Mouse (Mus musculus) small intestine, adult 2 months (tissue): ENCODE measurements around the gene Lama2. TPM values are rescaled to one million over a fixed set of nuclear protein-coding genes. Genes with fewer than 3 reads are reported as not detected.
"Not testable (repeated sequence)": the region's sequence is repeated elsewhere in the genome, so short reads cannot be mapped to it uniquely, and the experiment has no call there.

ENCODE experiments used
- H3K27ac ChIP-seq: fragments of 200-500 bp; 2 replicates; pipeline ENCODE4 v1.5.1; 2012; ENCODE audit warnings: low read depth, low read length, control low read depth, inconsistent platforms; ENCODE audit not compliant: insufficient read depth
- H3K27me3 ChIP-seq: fragments of 200-500 bp; 2 replicates; pipeline ENCODE4 v1.6.1; 2012; ENCODE audit warnings: mild to moderate bottlenecking, moderate library complexity, low read length, inconsistent platforms; ENCODE audit not compliant: control insufficient read depth, insufficient read depth
- H3K36me3 ChIP-seq: fragments of 200-500 bp; 2 replicates; pipeline ENCODE4 v1.6.1; 2012; ENCODE audit warnings: mild to moderate bottlenecking, low read length, control low read depth, inconsistent platforms; ENCODE audit not compliant: control insufficient read depth, insufficient read depth
- H3K4me1 ChIP-seq: fragments of 200-500 bp; 2 replicates; pipeline ENCODE4 v1.6.1; 2012; ENCODE audit warnings: low read length, inconsistent platforms, mixed read lengths; ENCODE audit not compliant: control insufficient read depth, insufficient read depth, insufficient read length
- H3K4me3 ChIP-seq: fragments of 200-500 bp; 2 replicates; pipeline ENCODE4 v1.5.1; 2012; ENCODE audit warnings: low read depth, mild to moderate bottlenecking, control low read depth, inconsistent platforms, low read length, moderate library complexity
- CTCF ChIP-seq: fragments of 200-500 bp; IDR thresholded peaks from 2 replicates; pipeline ENCODE4 v1.5.1; 2012; ENCODE audit warnings: low read depth, mild to moderate bottlenecking, control low read depth, inconsistent platforms, low read length, moderate library complexity, mixed read lengths; ENCODE audit not compliant: insufficient replicate concordance, insufficient read length; ENCODE audit errors: extremely low read depth
- POLR2A ChIP-seq: fragments of 200-500 bp; IDR thresholded peaks from 2 replicates; pipeline ENCODE4 v1.6.1; 2012; ENCODE audit warnings: low read depth, mild to moderate bottlenecking, control low read depth, inconsistent platforms, low read length, moderate library complexity
- WGBS: fragments of 180-500 bp; shearing (Covaris S2); methylation state at CpG from one replicate; pipeline ENCODE4 v1.1.7; 2018; 5-methylcytosine and 5-hydroxymethylcytosine counted together
- polyA plus RNA-seq: library from polyadenylated mRNA; depleted of rRNA; stranded (reverse); fragments of >200 nt; gene quantifications from 2 replicates; pipeline ENCODE4 v1.2.3, GENCODE M21; 2012

Gene Lama2
- polyA plus RNA-seq, 1 experiment, result 1.7 TPM

DNA sequence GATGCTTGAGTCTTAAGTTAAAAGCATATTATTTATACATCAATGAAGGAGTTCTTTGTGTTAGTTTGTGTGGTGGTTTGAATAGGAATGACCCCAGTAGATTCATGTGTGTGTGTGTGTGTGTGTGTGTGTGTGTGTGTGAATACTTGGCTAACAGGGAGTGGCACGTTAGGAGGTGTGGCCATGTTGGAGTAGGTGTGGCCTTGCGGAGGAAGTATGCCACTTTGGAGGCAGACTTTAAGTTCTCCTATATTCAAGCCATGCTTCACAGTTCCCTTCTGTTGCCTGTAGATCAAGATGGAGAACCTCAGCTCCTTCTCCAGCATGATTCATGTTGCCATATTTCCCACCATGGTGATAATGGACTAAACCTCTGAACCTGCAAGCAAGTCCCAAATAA lies 646.0 kb downstream of the Lama2 start:
- 73% methylated on average over 2 of the region's 2 CpGs for WGBS
- Histone ChIP-seq H3K4me1 (no peaks in the 10 kb centered on the region), H3K27ac (no peak overlapping the region), H3K4me3 (no peak overlapping the region), H3K27me3 (no peaks in the 10 kb centered on the region), H3K36me3 (no peaks in the 10 kb centered on the region)
- TF ChIP-seq POLR2A (no peak), CTCF (no peak)

DNA sequence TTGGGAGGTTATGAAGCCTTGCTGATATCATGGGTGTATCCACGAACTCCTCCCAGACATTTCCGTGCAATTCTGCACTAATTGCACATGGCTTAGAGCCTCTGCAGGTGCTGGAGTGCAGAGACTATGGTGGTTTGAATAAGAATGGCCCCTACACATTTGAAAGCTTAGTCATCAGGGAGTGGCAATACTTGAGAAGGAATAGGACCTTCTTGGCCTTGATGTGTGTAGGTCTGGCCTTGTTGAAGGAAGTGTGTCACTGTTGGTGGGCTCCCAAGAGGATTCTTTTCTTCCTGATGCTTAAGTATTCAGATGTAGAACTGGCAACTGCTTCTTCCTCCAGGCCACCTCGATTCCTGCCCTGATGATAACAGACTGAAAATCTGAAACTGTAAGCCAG lies 661.0 kb downstream of the Lama2 start:
- no peak for TF ChIP-seq CTCF
- TF ChIP-seq POLR2A, result no peak
- H3K4me3 ChIP-seq, result no peak overlapping the region
- no peaks in the 10 kb centered on the region for H3K36me3 ChIP-seq
- WGBS, result 50% methylated on average over 3 of the region's 3 CpGs
- H3K4me1 ChIP-seq, result no peaks in the 10 kb centered on the region
- H3K27ac ChIP-seq, result no peak overlapping the region
- no peaks in the 10 kb centered on the region for H3K27me3 ChIP-seq

DNA sequence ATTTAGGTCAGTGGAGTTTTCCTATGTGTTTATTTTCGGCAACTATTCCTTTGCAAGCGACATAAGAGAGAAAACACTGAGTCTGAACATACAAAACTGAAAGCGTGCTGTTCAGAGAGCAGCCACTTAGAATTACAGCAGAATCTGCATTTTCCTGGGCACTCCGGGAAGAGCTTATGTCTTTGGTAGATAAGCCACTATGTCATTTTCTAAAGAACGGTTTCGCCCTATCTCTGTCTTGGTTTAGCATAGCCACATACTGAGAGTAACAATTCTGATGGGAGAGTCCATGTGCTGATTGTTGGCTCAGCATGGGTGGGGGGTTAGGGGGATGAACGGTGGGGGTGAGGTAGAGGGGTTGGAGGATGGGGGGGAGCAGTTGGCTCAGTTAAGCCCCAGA lies 669.1 kb downstream of the Lama2 start:
- Histone ChIP-seq H3K36me3 (no peaks in the 10 kb centered on the region), H3K4me3 (no peak overlapping the region), H3K27me3 (no peaks in the 10 kb centered on the region), H3K4me1 (no peaks in the 10 kb centered on the region), H3K27ac (no peak overlapping the region)
- WGBS, result 63% methylated on average over 7 of the region's 7 CpGs
- no peak for TF ChIP-seq POLR2A
- TF ChIP-seq CTCF, result no peak

DNA sequence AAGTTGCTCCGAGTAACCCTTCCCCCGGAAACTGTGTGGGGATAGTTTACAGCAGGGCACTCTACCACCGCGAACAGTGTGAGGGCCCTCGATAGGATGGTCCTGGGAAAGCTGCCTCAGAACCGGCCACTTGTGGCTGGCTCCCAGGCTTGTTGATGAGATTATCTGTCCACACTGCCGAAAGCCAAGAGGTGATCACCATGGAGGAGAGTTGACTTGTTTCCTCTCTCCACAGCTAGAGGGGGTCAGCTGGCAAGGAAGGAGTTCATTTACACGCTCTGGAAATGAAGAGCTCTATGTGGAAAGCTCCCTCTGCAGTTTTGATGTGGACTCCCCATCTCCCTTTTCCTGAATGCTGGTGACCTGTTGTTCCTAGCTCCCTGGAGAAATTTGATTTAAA lies 669.9 kb downstream of the Lama2 start:
- no peak for TF ChIP-seq CTCF
- no peak for TF ChIP-seq POLR2A
- no peak overlapping the region for H3K4me3 ChIP-seq
- H3K27me3 ChIP-seq, result no peaks in the 10 kb centered on the region
- no peaks in the 10 kb centered on the region for H3K4me1 ChIP-seq
- WGBS, result 67% methylated on average over 8 of the region's 8 CpGs
- no peaks in the 10 kb centered on the region for H3K36me3 ChIP-seq
- no peak overlapping the region for H3K27ac ChIP-seq

DNA sequence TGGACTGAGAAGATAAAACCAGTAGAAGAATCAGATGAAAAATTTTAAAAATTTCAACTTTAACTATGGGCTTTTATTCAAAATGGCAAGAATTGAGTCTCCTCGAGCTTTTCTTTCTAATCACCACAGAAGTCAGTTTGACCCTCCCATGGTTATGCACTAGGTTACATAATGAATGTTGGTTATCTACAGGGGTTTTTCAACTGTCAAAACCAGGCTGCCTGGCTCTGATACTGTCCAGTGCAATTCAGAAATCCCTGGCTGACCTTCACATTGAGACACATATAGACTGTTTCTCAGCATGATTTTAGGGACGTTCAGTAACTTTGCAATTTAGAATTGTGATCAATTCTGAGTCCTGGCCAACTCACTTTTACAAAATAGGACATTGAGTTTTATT lies 671.2 kb downstream of the Lama2 start:
- 70% methylated on average over 2 of the region's 2 CpGs for WGBS

DNA sequence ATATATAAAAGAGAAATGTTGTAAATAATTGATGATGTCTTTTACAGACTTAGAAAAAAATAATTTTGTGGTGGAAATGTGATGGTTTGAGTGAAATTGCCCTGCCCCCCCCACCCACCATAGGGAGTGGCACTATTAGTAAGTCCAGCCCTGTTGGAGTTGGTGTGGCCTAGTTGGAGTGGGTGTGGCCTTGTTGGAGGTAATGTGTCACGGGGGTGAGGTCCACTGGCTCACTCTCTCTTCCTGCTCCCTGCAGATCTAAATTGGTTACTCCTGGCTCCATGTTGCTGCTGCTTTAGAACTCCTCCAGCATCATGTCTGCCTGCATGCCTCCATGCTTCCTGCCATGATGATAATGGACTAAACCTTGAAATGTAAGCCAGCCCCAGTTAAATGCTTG lies 680.0 kb downstream of the Lama2 start:
- TF ChIP-seq CTCF (no peak), POLR2A (no peak)
- H3K4me3 ChIP-seq, result no peak overlapping the region
- 33% methylated on average over 1 of the region's 1 CpGs for WGBS

More for the DNA sequence above, 671.2 kb downstream of the Lama2 start:
- no peak overlapping the region for H3K4me3 ChIP-seq
- H3K4me1 ChIP-seq, result no peaks in the 10 kb centered on the region
- no peak overlapping the region for H3K27ac ChIP-seq
- TF ChIP-seq CTCF (no peak), POLR2A (no peak)
- no peaks in the 10 kb centered on the region for H3K36me3 ChIP-seq
- no peaks in the 10 kb centered on the region for H3K27me3 ChIP-seq

DNA sequence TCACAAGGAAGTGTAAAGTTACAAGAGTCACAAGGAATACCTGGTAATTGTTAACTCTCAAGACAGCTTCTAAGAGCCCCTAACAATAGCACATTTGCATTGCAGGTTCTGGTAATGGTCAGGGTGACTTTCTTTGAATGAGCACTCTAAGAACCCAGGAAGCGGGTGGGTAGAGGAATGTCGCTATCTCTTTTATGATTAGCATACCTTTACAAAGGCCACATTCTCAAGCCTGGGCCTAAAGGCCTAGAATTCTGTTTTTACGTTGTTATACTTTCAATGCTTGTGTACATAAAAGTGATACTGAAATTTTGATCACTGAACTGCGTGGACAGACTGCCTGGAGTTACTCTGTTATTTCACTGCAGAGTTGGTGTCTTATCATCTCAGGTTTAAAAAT lies 681.1 kb downstream of the Lama2 start:
- WGBS, result 73% methylated on average over 4 of the region's 4 CpGs
- H3K4me1 ChIP-seq, H3K27ac ChIP-seq: not testable (repeated sequence)

More for the DNA sequence above, 680.0 kb downstream of the Lama2 start:
- H3K36me3 ChIP-seq, result no peaks in the 10 kb centered on the region
- no peaks in the 10 kb centered on the region for H3K4me1 ChIP-seq
- H3K27me3 ChIP-seq, result no peaks in the 10 kb centered on the region
- H3K27ac ChIP-seq, result no peak overlapping the region

DNA sequence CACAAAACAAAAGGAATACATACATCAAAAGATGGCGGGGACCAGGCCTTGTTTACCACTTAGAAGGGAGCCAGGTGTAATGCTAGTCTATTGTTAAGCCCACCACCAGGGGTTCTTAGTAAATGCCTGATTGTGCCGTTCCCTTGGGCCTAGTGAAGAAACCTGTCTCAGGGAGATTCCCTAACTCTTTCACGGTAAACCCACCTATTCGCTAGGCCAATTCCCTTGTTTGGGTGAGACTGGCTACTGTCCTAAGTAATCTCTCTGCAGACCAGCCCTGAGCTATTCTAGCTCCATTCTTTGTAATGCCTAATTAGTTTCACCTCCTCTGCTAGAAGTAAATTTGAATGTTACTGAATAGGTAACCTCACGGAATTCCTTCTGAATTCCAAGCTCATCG lies 683.5 kb downstream of the Lama2 start:
- H3K36me3 ChIP-seq, H3K27ac ChIP-seq, H3K4me1 ChIP-seq, H3K4me3 ChIP-seq, H3K27me3 ChIP-seq: not testable (repeated sequence)
- WGBS, result 91% methylated on average over 6 of the region's 6 CpGs

More for the DNA sequence above, 681.1 kb downstream of the Lama2 start:
- H3K4me3 ChIP-seq, H3K36me3 ChIP-seq, H3K27me3 ChIP-seq: not testable (repeated sequence)
